Mouse (Mus musculus): ENCODE results near the gene Ptrh2. TPM values are rescaled to one million over a fixed set of nuclear protein-coding genes. Genes with fewer than 3 reads are reported as not detected.
A peak's percentile ranks its signal among the peaks of the same experiment; 100 is the strongest.

The Ptrh2 gene
- 1 to 10 TPM; 8.7 to 9.3 TPM for total RNA-seq (2021)

GRCm38 (mm10) chr11:86683395-86684125 is at the start of gene Ptrh2, which contains the start of gene Vmp1:
Gene Ptrh2, plus strand, starts transcription at chr11:86683985.
Gene Vmp1, minus strand, starts transcription at chr11:86683836.
- intact Hi-C loops (cut with DNase I), result no loop called here
- DNase-seq, result peak; percentile 94 to 97

DNA sequence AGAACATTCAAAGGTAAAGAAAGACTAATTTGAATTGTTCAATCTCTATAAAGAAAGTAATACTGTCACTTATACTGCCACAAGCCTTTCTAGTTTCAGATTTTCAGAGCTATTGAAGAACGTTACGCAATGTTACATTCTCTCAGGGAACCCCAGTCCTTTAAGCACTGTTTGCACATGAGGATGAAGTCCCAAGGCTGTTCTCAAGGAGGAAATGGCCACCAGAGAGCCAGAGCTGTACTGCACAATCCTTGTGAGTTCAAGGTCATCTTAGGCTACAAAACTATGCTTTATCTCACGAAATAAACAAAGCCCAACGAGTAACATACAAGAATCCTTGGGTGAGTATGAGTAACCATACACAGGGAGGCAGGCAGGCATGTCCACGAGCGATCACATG is 49.4 kb upstream of the Ptrh2 start:
- no peak for DNase-seq
- intact Hi-C loops (cut with DNase I), result no loop called here

DNA sequence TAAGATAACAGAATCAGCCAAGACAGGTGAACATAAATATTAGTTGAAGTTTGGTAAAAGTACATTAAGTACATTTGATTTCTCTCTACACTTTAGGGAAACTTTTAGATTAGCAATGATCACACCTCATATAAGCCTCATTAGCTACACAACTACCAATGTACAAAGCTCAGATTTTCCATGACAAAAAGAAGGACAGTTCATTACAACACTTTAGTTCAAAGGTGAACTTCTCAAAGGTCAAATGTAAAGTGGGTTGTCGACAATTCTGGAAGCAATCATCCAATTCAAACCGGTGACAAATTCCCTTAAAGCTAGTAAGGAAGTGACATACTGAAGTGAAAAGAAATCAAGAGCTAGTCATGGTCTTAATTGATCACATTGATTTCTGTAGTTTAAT is 46.1 kb upstream of the Ptrh2 start:
- intact Hi-C loops (cut with DNase I), result no loop called here
- no peak for DNase-seq

DNA sequence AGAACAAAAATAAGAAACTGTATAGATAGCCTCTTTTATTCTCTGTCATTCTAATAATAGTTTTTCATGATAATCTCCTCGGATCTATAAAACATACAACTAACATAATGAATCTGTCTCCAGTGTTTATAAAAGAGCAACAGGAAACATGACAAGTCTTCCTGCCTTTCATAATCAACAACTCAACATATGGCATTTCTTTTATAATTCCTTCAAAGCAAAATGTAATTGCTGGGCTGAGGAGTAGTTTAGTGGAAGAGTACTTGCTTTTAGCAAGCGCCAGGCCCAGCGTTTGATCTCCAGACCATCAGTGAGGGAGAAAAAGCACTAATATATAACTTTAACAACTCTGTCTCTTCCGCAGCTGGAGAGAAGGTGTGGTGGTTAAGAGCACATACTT is 42.1 kb upstream of the Ptrh2 start:
- intact Hi-C loops (cut with DNase I), result no loop called here
- DNase-seq, result no peak

DNA sequence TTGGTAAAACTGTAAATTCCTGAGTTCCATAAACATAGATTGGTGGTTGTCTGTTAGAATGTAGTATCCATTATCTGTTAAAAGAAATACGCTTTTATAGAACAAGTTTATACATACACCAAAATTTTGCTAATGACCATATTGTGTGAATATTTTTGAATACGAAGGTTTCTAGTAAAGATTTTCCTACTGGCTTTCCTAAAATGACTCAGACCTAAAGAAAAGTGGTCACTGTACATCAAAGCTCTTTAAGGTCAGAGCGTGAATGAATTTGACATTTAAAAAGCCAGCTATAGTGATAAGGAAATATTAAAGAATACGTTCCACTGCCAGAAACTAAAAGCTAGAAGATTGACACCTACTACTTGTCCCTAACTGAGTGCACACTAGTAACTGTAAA is 39.2 kb upstream of the Ptrh2 start:
- intact Hi-C loops (cut with DNase I), result no loop called here
- no peak for DNase-seq

DNA sequence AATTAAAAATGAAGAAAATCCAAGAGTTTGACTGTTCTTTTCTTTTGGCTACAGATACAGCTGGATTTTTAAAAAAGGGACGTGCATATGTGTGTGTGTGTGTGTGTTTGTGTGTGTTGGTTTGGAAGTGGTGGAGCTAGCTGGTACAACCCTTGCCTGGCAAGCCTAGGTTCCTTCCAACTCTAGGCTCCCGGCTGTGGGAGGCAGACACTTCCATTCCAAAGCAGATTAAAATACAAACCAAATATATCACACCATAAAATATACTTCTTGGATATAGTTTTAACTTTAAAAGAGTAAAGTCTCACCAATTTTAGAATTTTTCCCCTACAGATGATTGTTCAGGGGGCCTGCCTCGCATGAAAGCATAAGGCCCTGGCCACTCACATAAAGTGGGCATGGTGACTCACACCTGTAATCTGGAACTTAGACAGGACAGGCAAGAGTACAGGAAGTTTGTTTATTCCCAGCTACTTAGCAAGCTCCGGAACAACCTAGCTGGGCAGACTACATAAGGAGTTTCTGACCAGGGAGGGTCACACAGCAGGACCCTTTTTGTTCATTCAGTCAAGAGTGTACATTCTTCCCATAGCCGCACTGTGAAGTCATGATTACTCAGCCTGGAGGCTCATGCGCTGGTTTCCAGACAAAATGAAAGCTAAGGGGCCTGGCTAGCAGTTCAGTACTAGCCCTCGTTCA is 37.5 kb upstream of the Ptrh2 start:
- DNase-seq, result peak; percentile 28 to 41
- intact Hi-C loops (cut with DNase I), result no loop called here

GRCm38 (mm10) chr11:86646885-86647459 is 36.8 kb upstream of the Ptrh2 start:
- intact Hi-C loops (cut with DNase I), result no loop called here

GRCm38 (mm10) chr11:86647706-86648447 is 35.9 kb upstream of the Ptrh2 start:
- no peak for DNase-seq

More at GRCm38 (mm10) chr11:86646885-86647459, 36.8 kb upstream of the Ptrh2 start:
- no peak for DNase-seq

GRCm38 (mm10) chr11:86649542-86649941 is 34.2 kb upstream of the Ptrh2 start:
- no peak for DNase-seq
- intact Hi-C loops (cut with DNase I), result no loop called here

More at GRCm38 (mm10) chr11:86647706-86648447, 35.9 kb upstream of the Ptrh2 start:
- intact Hi-C loops (cut with DNase I), result no loop called here

GRCm38 (mm10) chr11:86650676-86651075 is 33.1 kb upstream of the Ptrh2 start:
- DNase-seq, result no peak
- intact Hi-C loops (cut with DNase I), result loop anchor here (10.0 kb wide), 1 partner anchor 364 kb away; no protein-coding TSS in a partner anchor

DNA sequence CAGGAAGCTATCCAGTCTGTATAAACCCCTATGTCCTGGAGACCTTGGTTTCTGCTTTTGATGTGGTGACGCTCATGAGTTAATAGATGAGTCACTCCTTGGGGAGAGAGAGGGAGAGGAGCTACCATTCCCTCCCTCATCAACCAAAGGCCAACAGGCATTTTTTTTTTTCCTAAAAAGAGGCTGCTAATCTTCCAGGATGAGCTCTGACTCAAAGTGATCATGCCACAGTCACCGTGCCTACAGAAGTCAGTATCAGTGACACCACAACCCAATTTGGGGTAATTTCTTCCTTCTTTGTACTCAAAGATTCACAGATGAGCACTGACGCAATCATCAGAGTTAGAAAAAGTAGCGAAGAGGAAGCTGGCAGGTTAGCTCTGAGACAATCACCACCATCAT is 31.2 kb upstream of the Ptrh2 start:
- intact Hi-C loops (cut with DNase I), result loop anchor here (10.0 kb wide), 1 partner anchor 362 kb away; no protein-coding TSS in a partner anchor
- DNase-seq, result no peak

- intact Hi-C loops (cut with DNase I), result loop anchor here (1.0 to 10.0 kb wide), 2 partner anchors 85 to 361 kb away; no protein-coding TSS in a partner anchor
- peak; percentile 82 to 87 for DNase-seq
Observed at GRCm38 (mm10) chr11:86653446-86653845, 30.3 kb upstream of the Ptrh2 start.

DNA sequence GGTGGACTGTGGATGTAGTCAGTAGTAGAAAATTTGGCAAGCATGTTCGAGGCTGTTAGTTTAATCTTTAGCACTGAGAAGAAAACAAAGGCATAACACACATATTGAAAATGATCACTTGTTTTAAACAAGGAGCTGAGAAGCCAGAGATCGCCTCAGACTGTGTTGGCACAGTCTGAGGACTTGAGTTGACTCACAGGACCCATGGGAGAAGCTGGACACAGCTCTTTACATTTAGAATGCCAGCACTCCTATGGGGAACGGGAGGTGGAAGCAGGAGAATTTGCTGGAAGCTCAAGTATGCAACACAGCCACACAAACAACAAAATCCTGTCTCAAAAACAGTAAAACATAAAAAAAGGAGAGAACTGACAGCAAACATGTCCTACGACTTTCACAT is 29.7 kb upstream of the Ptrh2 start:
- intact Hi-C loops (cut with DNase I), result loop anchor here (10.0 kb wide), 1 partner anchor 361 kb away; no protein-coding TSS in a partner anchor
- DNase-seq, result no peak

DNA sequence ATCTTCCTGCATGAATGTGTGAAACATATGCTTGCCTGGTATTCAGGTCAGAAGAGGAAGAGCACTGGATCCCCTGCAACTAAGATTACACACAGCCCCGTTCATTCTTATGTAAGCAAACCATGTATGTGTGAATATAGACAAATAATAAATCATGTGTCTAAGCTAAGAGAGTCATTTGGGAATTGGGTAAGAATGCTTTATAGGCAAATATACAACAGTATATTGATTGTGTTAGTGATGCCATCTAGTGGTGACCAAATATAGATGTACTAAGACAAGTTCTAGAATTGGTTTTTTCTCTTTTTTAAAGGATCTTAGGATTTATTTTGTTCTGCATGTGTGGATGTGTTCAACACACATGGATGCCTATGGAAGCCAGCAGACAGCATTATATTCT is 28.1 kb upstream of the Ptrh2 start:
- no peak for DNase-seq
- intact Hi-C loops (cut with DNase I), result loop anchor here (10.0 kb wide), 1 partner anchor 359 kb away; no protein-coding TSS in a partner anchor

GRCm38 (mm10) chr11:86656849-86657567 is 26.8 kb upstream of the Ptrh2 start:
- intact Hi-C loops (cut with DNase I), result loop anchor here (10.0 kb wide), 1 partner anchor 358 kb away; no protein-coding TSS in a partner anchor
- DNase-seq, result no peak

GRCm38 (mm10) chr11:86657863-86658262 is 25.9 kb upstream of the Ptrh2 start:
- intact Hi-C loops (cut with DNase I), result loop anchor here (10.0 kb wide), 1 partner anchor 357 kb away; no protein-coding TSS in a partner anchor
- DNase-seq, result no peak

DNA sequence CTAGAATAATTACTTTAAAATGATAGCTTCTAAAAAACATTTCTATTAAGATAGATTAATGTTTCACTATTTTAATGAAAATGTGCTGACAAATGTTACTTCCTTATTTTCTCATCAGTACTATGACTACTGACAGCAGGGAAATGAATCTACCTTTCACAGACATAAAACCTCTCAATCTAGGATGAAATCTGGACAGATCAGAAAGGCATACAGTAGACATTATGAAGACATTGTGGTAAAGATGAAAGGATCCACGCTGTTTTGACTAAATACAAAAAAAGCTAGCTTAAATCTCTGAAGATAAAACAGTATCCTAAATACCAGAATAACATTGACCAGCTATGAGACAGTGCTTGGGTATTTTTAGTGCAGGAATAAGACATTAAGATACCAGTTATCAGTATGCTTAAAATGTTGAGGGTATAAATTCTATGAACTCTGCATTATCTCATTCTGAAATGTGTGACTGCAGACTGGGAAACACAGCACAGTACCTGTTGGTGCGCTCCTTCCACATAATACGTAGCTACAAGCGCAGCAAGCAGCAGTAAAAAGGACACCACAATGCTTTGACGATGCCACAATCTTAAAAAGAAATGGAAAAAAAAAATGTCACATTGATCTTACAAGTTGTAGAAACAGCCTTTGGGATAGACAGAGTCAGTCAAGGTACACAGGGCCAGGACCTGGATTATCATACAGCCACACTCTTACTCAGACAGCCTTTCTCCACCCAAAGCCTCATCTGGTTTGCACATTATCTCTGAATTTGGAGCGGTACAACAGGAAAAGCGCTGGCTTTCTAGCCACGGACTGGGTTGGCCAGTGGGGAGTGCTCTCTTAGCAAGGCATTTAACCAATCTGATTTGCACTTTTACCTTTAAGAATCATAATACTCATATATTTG is 20.5 kb upstream of the Ptrh2 start:
- intact Hi-C loops (cut with DNase I), result no loop called here

DNA sequence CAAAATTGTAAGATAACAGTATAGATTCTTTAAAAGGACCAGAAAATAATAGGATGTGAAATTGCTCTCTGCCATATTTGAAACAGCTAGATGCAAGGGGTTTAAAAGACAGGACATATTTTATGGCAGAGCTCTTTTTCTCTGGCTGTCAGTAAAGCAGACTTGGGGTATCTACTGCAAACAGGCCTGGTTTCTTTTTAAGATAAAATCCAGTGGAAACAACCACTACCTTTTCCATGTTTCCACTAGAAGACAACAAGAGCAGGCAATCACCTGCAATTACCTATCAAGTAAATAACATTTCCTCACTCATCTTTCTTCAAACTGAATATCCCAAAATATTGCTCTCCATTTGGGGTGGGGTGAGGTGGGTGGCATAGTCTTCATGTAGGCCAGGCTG is 19.8 kb upstream of the Ptrh2 start:
- DNase-seq, result no peak
- intact Hi-C loops (cut with DNase I), result no loop called here

More for the DNA sequence above, 20.5 kb upstream of the Ptrh2 start:
- DNase-seq, result no peak

DNA sequence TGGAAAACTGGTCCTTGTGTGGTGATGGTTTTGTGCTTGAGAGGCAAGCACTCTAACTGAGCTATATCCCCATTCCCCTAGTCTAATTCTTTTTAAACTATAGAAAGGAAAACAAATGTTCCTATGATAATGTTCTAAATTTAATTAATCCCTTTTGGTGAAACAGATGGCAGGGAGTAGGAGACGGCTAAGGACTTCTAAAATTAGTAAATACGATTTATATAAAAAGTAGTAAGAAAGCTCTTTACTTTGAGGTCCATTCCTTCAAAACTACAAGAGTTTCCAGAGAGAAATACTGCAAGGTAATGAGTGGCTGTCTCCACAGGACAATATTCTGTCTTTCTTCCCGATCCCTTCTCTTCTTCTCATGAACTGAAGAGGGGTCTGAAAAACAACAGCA is 19.4 kb upstream of the Ptrh2 start:
- intact Hi-C loops (cut with DNase I), result no loop called here
- no peak for DNase-seq
